Mouse (Mus musculus) hindbrain, embryonic 12.5 days (tissue): ENCODE measurements around the gene Acot7. TPM values are rescaled to one million over a fixed set of nuclear protein-coding genes. Genes with fewer than 3 reads are reported as not detected.

Source experiments
- ATAC-seq: fragments of 200-750 bp; cut with Nextera tagmentation; 2 replicates; pipeline ENCODE4 v1.8.0; 2017; ENCODE audit warnings: moderate TSS enrichment; ENCODE audit not compliant: low FRiP score
- H3K27ac ChIP-seq: fragments of 300-500 bp; sonication (generic); 2 replicates; pipeline ENCODE4 v1.5.1; 2016; ENCODE audit warnings: mild to moderate bottlenecking
- H3K27me3 ChIP-seq: fragments of 300-500 bp; sonication (generic); 2 replicates; pipeline ENCODE4 v1.6.1; 2016; ENCODE audit warnings: mild to moderate bottlenecking
- H3K36me3 ChIP-seq: fragments of 300-500 bp; sonication (generic); 2 replicates; pipeline ENCODE4 v1.6.1; 2016; ENCODE audit warnings: mild to moderate bottlenecking
- H3K4me1 ChIP-seq: fragments of 300-500 bp; sonication (generic); 2 replicates; pipeline ENCODE4 v1.6.1; 2016
- H3K4me2 ChIP-seq: fragments of 300-500 bp; sonication (generic); replicated peaks from 2 replicates; pipeline ENCODE4 v1.6.1; 2016; ENCODE audit warnings: mild to moderate bottlenecking
- H3K4me3 ChIP-seq: fragments of 300-500 bp; sonication (generic); 2 replicates; pipeline ENCODE4 v1.5.1; 2016; ENCODE audit warnings: mild to moderate bottlenecking
- H3K9ac ChIP-seq: fragments of 300-500 bp; sonication (generic); 2 replicates; pipeline ENCODE4 v1.6.1; 2016; ENCODE audit warnings: mild to moderate bottlenecking, moderate library complexity
- H3K9me3 ChIP-seq: fragments of 300-500 bp; sonication (generic); replicated peaks from 2 replicates; pipeline ENCODE4 v1.6.1; 2016; ENCODE audit warnings: mild to moderate bottlenecking
- WGBS: fragments of 180-500 bp; shearing (Covaris S2); methylation state at CpG from one replicate; pipeline ENCODE4 v1.1.7; 2016; 5-methylcytosine and 5-hydroxymethylcytosine counted together
- polyA plus RNA-seq: library from polyadenylated mRNA; unstranded; fragments of >200 nt; fragmentation: Nextera tagmentation; extraction: Ambion mirVana; gene quantifications from 2 replicates; pipeline ENCODE4 v1.2.1, GENCODE M21; 2016

The Acot7 gene
- polyA plus RNA-seq, 1 experiment from 2014 or later, result 132 TPM

- Histone ChIP-seq H3K27ac (no peak overlapping the region), H3K4me1 (peaks cover 3% of the 10 kb centered on the region), H3K4me3 (no peak overlapping the region), H3K27me3 (no peaks in the 10 kb centered on the region), H3K36me3 (peaks cover 14% of the 10 kb centered on the region; the same call in 1 of the 2 replicates), H3K4me2 (no peak overlapping the region), H3K9ac (no peak overlapping the region), H3K9me3 (no peaks in the 10 kb centered on the region)
- WGBS, result 89% methylated on average over 11 of the region's 11 CpGs
- ATAC-seq, result no peak
Observed at GRCm38 (mm10) chr4:152244545-152245522, 66.9 kb downstream of the Acot7 start.

- 0 out of 2 replicates have a peak, but pooled peaks cover 9% of the 10 kb centered on the region for H3K36me3 ChIP-seq
- no peak for ATAC-seq
- no peak overlapping the region for H3K9ac ChIP-seq
- no peak overlapping the region for H3K4me3 ChIP-seq
- 88% methylated on average over 6 of the region's 6 CpGs for WGBS
- peaks cover 3% of the 10 kb centered on the region; the same call in 1 of the 2 replicates for H3K4me1 ChIP-seq
- no peak overlapping the region for H3K4me2 ChIP-seq
- no peaks in the 10 kb centered on the region for H3K9me3 ChIP-seq
- H3K27me3 ChIP-seq, result no peaks in the 10 kb centered on the region
- H3K27ac ChIP-seq, result no peak overlapping the region
Observed at GRCm38 (mm10) chr4:152246011-152246410, 68.1 kb downstream of the Acot7 start.

GRCm38 (mm10) chr4:152247195-152247594 lies 69.3 kb downstream of the Acot7 start:
- Histone ChIP-seq H3K4me3 (no peak overlapping the region), H3K36me3 (0 out of 2 replicates have a peak, but pooled peaks cover 5% of the 10 kb centered on the region), H3K4me1 (peaks cover 3% of the 10 kb centered on the region; the same call in 1 of the 2 replicates), H3K9me3 (no peaks in the 10 kb centered on the region), H3K9ac (no peak overlapping the region), H3K27me3 (no peaks in the 10 kb centered on the region), H3K27ac (no peak overlapping the region), H3K4me2 (no peak overlapping the region)
- 81% methylated on average over 3 of the region's 3 CpGs for WGBS
- no peak for ATAC-seq

- H3K4me3 ChIP-seq, result no peak overlapping the region
- H3K27me3 ChIP-seq, result no peaks in the 10 kb centered on the region
- H3K27ac ChIP-seq, result no peak overlapping the region
Observed at GRCm38 (mm10) chr4:152250615-152251014, 72.7 kb downstream of the Acot7 start.

GRCm38 (mm10) chr4:152253183-152253759 lies 75.3 kb downstream of the Acot7 start:
- 73% methylated on average over 9 of the region's 9 CpGs for WGBS
- Histone ChIP-seq H3K4me1 (peaks cover 8% of the 10 kb centered on the region; the same call in 1 of the 2 replicates), H3K4me2 (no peak overlapping the region), H3K36me3 (0 out of 2 replicates have a peak, but pooled peaks cover 8% of the 10 kb centered on the region), H3K9me3 (no peaks in the 10 kb centered on the region), H3K27ac (no peak overlapping the region), H3K4me3 (no peak overlapping the region), H3K9ac (peak overlapping the region; percentile 23; the same call in 1 of the 2 replicates), H3K27me3 (no peaks in the 10 kb centered on the region; the same call in 1 of the 2 replicates)
- no peak for ATAC-seq

More at GRCm38 (mm10) chr4:152250615-152251014, 72.7 kb downstream of the Acot7 start:
- Histone ChIP-seq H3K9me3 (no peaks in the 10 kb centered on the region), H3K4me1 (peaks cover 8% of the 10 kb centered on the region; the same call in 1 of the 2 replicates), H3K4me2 (no peak overlapping the region), H3K9ac (no peak overlapping the region), H3K36me3 (0 out of 2 replicates have a peak, but pooled peaks cover 8% of the 10 kb centered on the region)
- 93% methylated on average over 6 of the region's 6 CpGs for WGBS
- no peak for ATAC-seq

GRCm38 (mm10) chr4:152257070-152257469 lies 79.1 kb downstream of the Acot7 start:
- no peak overlapping the region for H3K4me3 ChIP-seq
- H3K9me3 ChIP-seq, result no peaks in the 10 kb centered on the region
- 0 out of 2 replicates have a peak, but pooled peaks cover 13% of the 10 kb centered on the region for H3K36me3 ChIP-seq
- no peak overlapping the region for H3K4me2 ChIP-seq
- H3K4me1 ChIP-seq, result peaks cover 12% of the 10 kb centered on the region; the same call in 1 of the 2 replicates
- no peak overlapping the region for H3K27ac ChIP-seq
- no peaks in the 10 kb centered on the region; the same call in 1 of the 2 replicates for H3K27me3 ChIP-seq
- ATAC-seq, result no peak
- H3K9ac ChIP-seq, result no peak overlapping the region
- WGBS, result 68% methylated on average over 6 of the region's 6 CpGs

- Histone ChIP-seq H3K36me3 (0 out of 2 replicates have a peak, but pooled peaks cover 4% of the 10 kb centered on the region), H3K9me3 (no peaks in the 10 kb centered on the region), H3K27ac (no peak overlapping the region), H3K4me2 (no peak overlapping the region), H3K4me1 (peaks cover 20% of the 10 kb centered on the region), H3K27me3 (no peaks in the 10 kb centered on the region; the same call in 1 of the 2 replicates), H3K4me3 (no peak overlapping the region), H3K9ac (no peak overlapping the region)
- no peak for ATAC-seq
- WGBS, result 93% methylated on average over 8 of the region's 8 CpGs
Observed at GRCm38 (mm10) chr4:152260451-152260850, 82.5 kb downstream of the Acot7 start.

- Histone ChIP-seq H3K9me3 (no peaks in the 10 kb centered on the region), H3K27me3 (no peaks in the 10 kb centered on the region; the same call in 1 of the 2 replicates), H3K4me1 (peaks cover 25% of the 10 kb centered on the region), H3K4me3 (no peak overlapping the region), H3K9ac (no peak overlapping the region), H3K36me3 (0 out of 2 replicates have a peak, but pooled peaks cover 4% of the 10 kb centered on the region), H3K27ac (no peak overlapping the region), H3K4me2 (no peak overlapping the region)
- ATAC-seq, result no peak
- WGBS, result 73% methylated on average over 9 of the region's 9 CpGs
Observed at GRCm38 (mm10) chr4:152262187-152262586, 84.3 kb downstream of the Acot7 start.

GRCm38 (mm10) chr4:152263089-152263488 lies 85.2 kb downstream of the Acot7 start:
- H3K4me2 ChIP-seq, result no peak overlapping the region
- 0 out of 2 replicates have a peak, but pooled peaks cover 4% of the 10 kb centered on the region for H3K36me3 ChIP-seq
- no peaks in the 10 kb centered on the region; the same call in 1 of the 2 replicates for H3K27me3 ChIP-seq
- no peak overlapping the region for H3K4me3 ChIP-seq
- H3K9ac ChIP-seq, result no peak overlapping the region
- WGBS, result 58% methylated on average over 9 of the region's 9 CpGs
- no peak overlapping the region for H3K27ac ChIP-seq
- no peak for ATAC-seq
- H3K9me3 ChIP-seq, result no peaks in the 10 kb centered on the region
- H3K4me1 ChIP-seq, result peaks cover 33% of the 10 kb centered on the region

GRCm38 (mm10) chr4:152263512-152264176 lies 85.7 kb downstream of the Acot7 start:
- no peak overlapping the region for H3K27ac ChIP-seq
- peaks cover 35% of the 10 kb centered on the region for H3K4me1 ChIP-seq
- no peaks in the 10 kb centered on the region for H3K9me3 ChIP-seq
- WGBS, result 23% methylated on average over 10 of the region's 10 CpGs
- H3K4me2 ChIP-seq, result no peak overlapping the region
- H3K36me3 ChIP-seq, result 0 out of 2 replicates have a peak, but pooled peaks cover 4% of the 10 kb centered on the region
- ATAC-seq, result no peak
- 0 out of 2 replicates have a peak overlapping the region, but pooled peaks have one; percentile 38 for H3K9ac ChIP-seq
- H3K27me3 ChIP-seq, result no peaks in the 10 kb centered on the region; the same call in 1 of the 2 replicates
- no peak overlapping the region for H3K4me3 ChIP-seq

- no peak overlapping the region for H3K4me2 ChIP-seq
- peaks cover under 1% of the 10 kb centered on the region; the same call in 1 of the 2 replicates for H3K27me3 ChIP-seq
- WGBS, result 44% methylated on average over 4 of the region's 4 CpGs
- no peak for ATAC-seq
- H3K9me3 ChIP-seq, result no peaks in the 10 kb centered on the region
- H3K36me3 ChIP-seq, result 0 out of 2 replicates have a peak, but pooled peaks cover 4% of the 10 kb centered on the region
- peaks cover 35% of the 10 kb centered on the region for H3K4me1 ChIP-seq
- H3K27ac ChIP-seq, result no peak overlapping the region
- 0 out of 2 replicates have a peak overlapping the region, but pooled peaks have one; percentile 38 for H3K9ac ChIP-seq
- H3K4me3 ChIP-seq, result no peak overlapping the region
Observed at GRCm38 (mm10) chr4:152264177-152264530, 86.2 kb downstream of the Acot7 start.
